Mouse (Mus musculus): ENCODE results near the gene Arid1a.

DNA sequence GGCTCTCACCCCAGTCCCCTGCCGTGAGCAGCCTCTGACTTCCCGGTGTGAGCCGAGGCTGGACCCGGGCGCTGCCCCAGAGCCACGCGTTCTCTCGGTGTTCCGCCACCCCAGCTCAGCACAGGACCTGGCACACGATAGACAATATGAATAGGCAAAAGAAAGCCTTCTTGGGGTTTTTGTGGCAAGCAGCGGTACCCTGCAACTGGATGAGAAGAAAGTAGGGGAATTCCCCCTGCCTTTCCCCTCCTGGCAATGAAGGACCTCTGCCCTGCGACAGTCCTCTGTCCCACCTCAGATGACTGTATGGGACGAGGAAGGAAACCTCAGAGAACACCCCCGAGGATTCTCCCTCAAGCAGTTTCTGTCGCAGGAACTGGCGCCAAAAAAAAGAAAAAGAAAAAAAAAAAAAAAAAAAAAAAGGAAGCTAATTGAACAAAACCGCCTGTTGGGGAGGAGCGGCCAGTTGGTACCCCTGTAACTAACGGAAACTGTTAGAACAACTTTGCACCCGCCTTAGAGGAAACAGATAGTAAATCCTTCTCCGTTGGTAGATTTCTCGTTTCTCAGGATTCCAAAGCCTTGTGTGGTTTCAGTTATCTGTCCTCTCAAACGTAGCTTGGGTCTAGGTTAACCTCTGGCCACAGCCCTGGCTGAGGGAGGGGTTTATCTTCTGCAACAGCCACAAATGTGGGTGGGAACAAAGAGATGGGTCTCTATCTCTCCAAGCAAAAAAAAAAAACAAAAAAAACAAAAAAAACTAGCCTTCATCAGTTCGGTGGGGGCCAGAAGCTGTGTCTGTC, 83.5 kb downstream of the Arid1a start:
- TF ChIP-seq CTCF (IDR thresholded peaks at IDR 0.05; ENCODE audit: insufficient read depth, low read depth, low read length) (no peak), POLR2A (IDR thresholded peaks at IDR 0.05; ENCODE audit: insufficient read depth, low read depth, low read length) (no peak)
